Mouse (Mus musculus) thymus, adult 2 months (tissue): ENCODE measurements around the gene Gm38392. TPM values are rescaled to one million over a fixed set of nuclear protein-coding genes. Genes with fewer than 3 reads are reported as not detected.
A peak's percentile ranks its signal among the peaks of the same experiment; 100 is the strongest.

Experiments
- DNase-seq: peaks from one replicate; pipeline ENCODE4 v3.0.0; 2021
- H3K27ac ChIP-seq: fragments of 200-500 bp; 2 replicates; pipeline ENCODE4 v1.5.1; 2012; ENCODE audit warnings: low read length, control low read depth; ENCODE audit not compliant: control insufficient read depth, insufficient read depth
- H3K27me3 ChIP-seq: fragments of 200-500 bp; 2 replicates; pipeline ENCODE4 v1.6.1; 2012; ENCODE audit warnings: mild to moderate bottlenecking, low read length, moderate library complexity, mixed read lengths; ENCODE audit not compliant: control insufficient read depth, insufficient read depth
- H3K36me3 ChIP-seq: fragments of 200-500 bp; 2 replicates; pipeline ENCODE4 v1.6.1; 2012; ENCODE audit warnings: mild to moderate bottlenecking, low read length, moderate library complexity; ENCODE audit not compliant: control insufficient read depth, insufficient read depth
- H3K4me1 ChIP-seq: fragments of 200-500 bp; replicated peaks from 2 replicates; pipeline ENCODE4 v1.6.1; 2012; ENCODE audit warnings: low read length; ENCODE audit not compliant: control insufficient read depth, insufficient read depth
- H3K4me3 ChIP-seq: fragments of 200-500 bp; 2 replicates; pipeline ENCODE4 v1.5.1; 2012; ENCODE audit warnings: mild to moderate bottlenecking, low read length, control low read depth, moderate library complexity; ENCODE audit not compliant: control insufficient read depth, insufficient read depth
- CTCF ChIP-seq: fragments of 200-500 bp; IDR thresholded peaks from 2 replicates; pipeline ENCODE4 v1.5.1; 2012; ENCODE audit warnings: mild to moderate bottlenecking, control low read depth, low read length, moderate library complexity, borderline replicate concordance; ENCODE audit not compliant: control insufficient read depth, poor library complexity, insufficient read depth; ENCODE audit errors: extremely low read depth
- POLR2A ChIP-seq: fragments of 200-500 bp; IDR thresholded peaks from 2 replicates; pipeline ENCODE4 v1.6.1; 2012; ENCODE audit warnings: mild to moderate bottlenecking, low read length, control low read depth, moderate library complexity; ENCODE audit not compliant: control insufficient read depth, poor library complexity, insufficient read depth; ENCODE audit errors: extremely low read depth
- whole genome bisulfite sequencing: fragments of 180-500 bp; shearing (Covaris S2); methylation state at CpG from one replicate; pipeline ENCODE4 v1.1.7; 2018; 5-methylcytosine and 5-hydroxymethylcytosine counted together
- polyA plus RNA-seq: library from polyadenylated mRNA; depleted of rRNA; stranded (reverse); fragments of >200 nt; gene quantifications from 2 replicates; pipeline ENCODE4 v1.2.3, GENCODE M21; 2012; rRNA removed

The Gm38392 gene
- 0.11 TPM in 1 of 2 replicates, not detected in the other for polyA plus RNA-seq

DNA sequence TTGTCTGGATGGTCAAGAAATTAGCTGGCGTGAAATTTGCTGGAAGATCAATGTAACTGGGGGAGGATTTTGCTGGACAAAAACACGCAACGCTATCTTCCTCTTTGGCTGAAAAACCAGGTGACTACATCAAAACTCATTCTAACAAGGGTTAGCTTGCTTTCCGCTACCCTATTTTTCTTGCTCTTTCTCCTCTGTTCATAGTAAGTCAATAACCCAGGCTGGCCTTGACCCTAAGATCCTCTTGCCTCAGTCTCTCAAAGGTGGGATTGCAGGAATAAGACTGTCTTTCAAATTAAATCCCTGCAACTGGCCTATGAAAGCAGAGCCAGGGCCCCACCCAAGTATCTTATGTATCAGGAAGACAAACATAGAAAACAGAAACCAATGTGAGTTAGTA lies at the start of gene Gm38392:
Gene Gm38392 (minus strand): TSS at position 101 of the 400 bp plus-strand sequence.
- TF ChIP-seq CTCF (no peak), POLR2A (no peak)
- Histone ChIP-seq H3K4me3 (no peak within 1 kb of the TSS), H3K4me1 (no peaks in the 10 kb centered on the region), H3K27me3 (no peaks in the 10 kb centered on the region), H3K36me3 (no peaks in the 10 kb centered on the region), H3K27ac (no peak within 1 kb of the TSS)
- over 99% methylated on average over 4 of the region's 4 CpGs for WGBS
- DNase-seq: no peak

- DNase-seq: peak; percentile 97
- no peaks in the 10 kb centered on the region for H3K36me3 ChIP-seq
- H3K27ac ChIP-seq: peak within 1 kb of the TSS; percentile 77
- peak within 1 kb of the TSS; percentile 90 for H3K4me3 ChIP-seq
- H3K4me1 ChIP-seq: peaks cover 10% of the 10 kb centered on the region
- WGBS: 1% methylated on average over 61 of the region's 66 CpGs
- H3K27me3 ChIP-seq: no peaks in the 10 kb centered on the region
- TF ChIP-seq POLR2A: peak; percentile 96
- no peak; the same call in 1 of the 2 replicates for TF ChIP-seq CTCF
Observed at GRCm38 (mm10) chr3:88336058-88337013, 49.3 kb upstream of the Gm38392 start, which contains the start of the genes Tmem79 and Smg5. Tmem79 (minus strand) TSS chr3:88336148. Smg5 (plus strand) TSS chr3:88336260.

GRCm38 (mm10) chr3:88335436-88336053 lies 48.5 kb upstream of the Gm38392 start:
- H3K27me3 ChIP-seq: no peaks in the 10 kb centered on the region
- no peaks in the 10 kb centered on the region for H3K36me3 ChIP-seq
- TF ChIP-seq POLR2A: no peak
- no peak for TF ChIP-seq CTCF
- peak overlapping the region; percentile 90 for H3K4me3 ChIP-seq
- H3K27ac ChIP-seq: peak overlapping the region; percentile 77
- WGBS: 1% methylated on average over 27 of the region's 27 CpGs
- peaks cover 10% of the 10 kb centered on the region for H3K4me1 ChIP-seq
- DNase-seq: no peak

DNA sequence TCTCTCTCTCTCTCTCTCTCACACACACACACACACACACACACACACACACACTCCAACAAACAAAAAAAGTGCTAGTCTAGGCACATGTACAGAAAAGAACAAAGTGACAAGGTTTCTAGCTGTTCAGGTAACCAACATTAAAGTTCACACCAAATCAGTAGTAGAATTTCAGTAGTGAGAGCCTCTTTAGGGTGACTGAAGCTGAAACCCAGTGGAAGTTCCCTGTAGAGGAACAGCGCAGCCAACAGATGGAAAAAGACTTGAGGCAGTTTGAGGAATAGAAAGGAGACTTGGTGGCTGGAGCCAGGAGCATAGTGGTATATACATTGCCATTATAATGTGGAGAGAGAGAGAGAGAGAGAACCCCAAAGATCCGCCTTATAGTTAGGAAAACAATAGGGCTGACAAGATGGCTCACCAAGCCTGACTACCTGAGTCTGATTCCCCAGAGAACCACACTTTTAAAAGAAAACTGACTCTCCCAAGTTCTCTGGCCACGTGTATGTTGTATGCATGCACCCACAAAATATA lies 48.0 kb upstream of the Gm38392 start:
- Histone ChIP-seq H3K27ac (no peak overlapping the region), H3K27me3 (no peaks in the 10 kb centered on the region), H3K36me3 (no peaks in the 10 kb centered on the region), H3K4me1 (peaks cover 10% of the 10 kb centered on the region), H3K4me3 (peak overlapping the region; percentile 90)
- no peak for DNase-seq
- no peak for TF ChIP-seq POLR2A
- TF ChIP-seq CTCF: no peak
- 26% methylated on average over 3 of the region's 3 CpGs for WGBS

DNA sequence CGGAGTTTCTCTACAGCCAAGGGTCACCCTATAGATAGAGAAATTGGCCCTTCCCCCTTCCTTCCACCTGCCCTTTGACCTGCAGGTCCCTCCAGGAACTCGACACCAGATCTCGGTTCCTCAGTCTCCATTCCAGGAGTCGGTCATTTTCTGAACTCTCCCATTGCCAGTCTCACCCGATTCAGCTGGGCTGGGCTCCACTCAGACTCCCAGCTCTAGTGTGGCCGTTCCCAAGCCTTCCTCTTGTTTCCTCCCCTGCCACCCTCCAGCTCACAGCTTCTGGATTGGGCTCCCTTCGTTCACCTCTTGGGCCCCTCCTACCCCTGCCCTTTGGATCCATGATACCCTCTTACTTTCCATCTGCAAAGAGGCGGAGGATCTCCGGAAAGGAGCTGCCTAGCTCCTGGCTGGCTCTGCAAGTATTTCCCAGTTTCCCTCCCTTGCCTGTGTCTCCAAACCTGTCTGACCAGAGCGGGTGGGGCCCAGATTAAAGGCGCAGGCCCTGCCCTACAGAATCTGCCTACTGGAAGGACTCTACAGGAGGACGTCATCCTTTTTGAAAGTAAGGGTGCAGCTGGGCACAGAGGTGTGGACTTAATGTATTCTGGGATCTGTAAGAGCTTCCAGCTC lies 47.1 kb upstream of the Gm38392 start:
- no peaks in the 10 kb centered on the region for H3K27me3 ChIP-seq
- H3K36me3 ChIP-seq: no peaks in the 10 kb centered on the region
- H3K4me1 ChIP-seq: peaks cover 10% of the 10 kb centered on the region
- H3K4me3 ChIP-seq: no peak overlapping the region
- DNase-seq: no peak
- no peak overlapping the region for H3K27ac ChIP-seq
- TF ChIP-seq CTCF: no peak
- TF ChIP-seq POLR2A: no peak
- 91% methylated on average over 12 of the region's 12 CpGs for WGBS

GRCm38 (mm10) chr3:88331282-88331681 lies 44.3 kb upstream of the Gm38392 start:
- Histone ChIP-seq H3K4me3 (no peak overlapping the region), H3K4me1 (peaks cover 2% of the 10 kb centered on the region), H3K36me3 (0 out of 2 replicates have a peak, but pooled peaks cover 9% of the 10 kb centered on the region), H3K27ac (no peak overlapping the region), H3K27me3 (no peaks in the 10 kb centered on the region)
- 13% methylated on average over 2 of the region's 2 CpGs for WGBS
- TF ChIP-seq CTCF: no peak; the same call in 1 of the 2 replicates
- no peak for TF ChIP-seq POLR2A
- DNase-seq: peak; percentile 65
